Mouse (Mus musculus) cortical plate, adult 2 months (tissue): ENCODE data around the gene Lsm7. TPM values are rescaled to one million over a fixed set of nuclear protein-coding genes. Genes with fewer than 3 reads are reported as not detected.

Experiments
- H3K27ac ChIP-seq: fragments of 200-500 bp; 2 replicates; pipeline ENCODE4 v1.5.1; 2012; ENCODE audit warnings: low read length, control low read depth, inconsistent platforms; ENCODE audit not compliant: insufficient read depth
- H3K4me1 ChIP-seq: fragments of 200-500 bp; 2 replicates; pipeline ENCODE4 v1.6.1; 2011; ENCODE audit warnings: low read length; ENCODE audit not compliant: control insufficient read depth, insufficient read depth
- H3K4me3 ChIP-seq: fragments of 200-500 bp; 2 replicates; pipeline ENCODE4 v1.5.1; 2011; ENCODE audit warnings: mild to moderate bottlenecking, low read length, control low read depth; ENCODE audit not compliant: insufficient read depth
- CTCF ChIP-seq: fragments of 200-500 bp; IDR thresholded peaks from 2 replicates; pipeline ENCODE4 v1.5.1; 2011; ENCODE audit warnings: mild to moderate bottlenecking, control low read depth, low read length; ENCODE audit not compliant: insufficient read depth; ENCODE audit errors: extremely low read depth
- POLR2A ChIP-seq: fragments of 200-500 bp; IDR thresholded peaks from 2 replicates; pipeline ENCODE4 v1.6.1; 2011; ENCODE audit warnings: mild to moderate bottlenecking, low read length, control low read depth; ENCODE audit not compliant: insufficient read depth; ENCODE audit errors: extremely low read depth
- polyA plus RNA-seq: library from polyadenylated mRNA; depleted of rRNA; stranded (reverse); fragments of >200 nt; gene quantifications from 2 replicates; pipeline ENCODE4 v1.2.3, GENCODE M21; 2012

Gene Lsm7
- polyA plus RNA-seq, 1 experiment, result 223 TPM

- H3K4me3 ChIP-seq, result peak overlapping the region; percentile 71
- TF ChIP-seq POLR2A (no peak), CTCF (no peak)
- H3K27ac ChIP-seq, result no peak overlapping the region
- H3K4me1 ChIP-seq, result peaks cover 6% of the 10 kb centered on the region
Measured at GRCm38 (mm10) chr10:80899591-80900317, 44.7 kb upstream of the Lsm7 start.

- Histone ChIP-seq H3K27ac (no peak overlapping the region), H3K4me3 (peak overlapping the region; percentile 71; the same call in 1 of the 2 replicates), H3K4me1 (peaks cover 6% of the 10 kb centered on the region)
- TF ChIP-seq POLR2A (no peak), CTCF (no peak)
Measured at GRCm38 (mm10) chr10:80899074-80899473, 44.1 kb upstream of the Lsm7 start.

GRCm38 (mm10) chr10:80897861-80898510, 43.0 kb upstream of the Lsm7 start:
- Histone ChIP-seq H3K4me3 (peak overlapping the region; percentile 45), H3K27ac (peak overlapping the region; percentile 96), H3K4me1 (peaks cover 6% of the 10 kb centered on the region)
- no peak for TF ChIP-seq CTCF
- peak; percentile 65 for TF ChIP-seq POLR2A

GRCm38 (mm10) chr10:80896581-80897485, 41.8 kb upstream of the Lsm7 start:
- no peak overlapping the region for H3K4me3 ChIP-seq
- no peak overlapping the region for H3K27ac ChIP-seq
- TF ChIP-seq POLR2A, result no peak
- TF ChIP-seq CTCF, result no peak
- H3K4me1 ChIP-seq, result peaks cover 6% of the 10 kb centered on the region

GRCm38 (mm10) chr10:80895697-80896096, 40.7 kb upstream of the Lsm7 start:
- Histone ChIP-seq H3K4me1 (peaks cover 6% of the 10 kb centered on the region), H3K4me3 (no peak overlapping the region), H3K27ac (no peak overlapping the region)
- no peak for TF ChIP-seq CTCF
- TF ChIP-seq POLR2A, result no peak

- Histone ChIP-seq H3K4me1 (peaks cover 6% of the 10 kb centered on the region), H3K27ac (no peak overlapping the region), H3K4me3 (no peak overlapping the region)
- TF ChIP-seq POLR2A (no peak), CTCF (no peak)
Measured at GRCm38 (mm10) chr10:80895100-80895499, 40.1 kb upstream of the Lsm7 start.

GRCm38 (mm10) chr10:80887181-80887580, 32.2 kb upstream of the Lsm7 start:
- Histone ChIP-seq H3K4me1 (no peaks in the 10 kb centered on the region), H3K4me3 (no peak overlapping the region), H3K27ac (no peak overlapping the region)
- TF ChIP-seq CTCF (no peak), POLR2A (no peak)

- Histone ChIP-seq H3K27ac (no peak overlapping the region), H3K4me3 (no peak overlapping the region), H3K4me1 (no peaks in the 10 kb centered on the region)
- no peak for TF ChIP-seq POLR2A
- TF ChIP-seq CTCF, result peak; percentile 54
Measured at GRCm38 (mm10) chr10:80881301-80881700, 26.3 kb upstream of the Lsm7 start.

- TF ChIP-seq POLR2A, result no peak
- no peak for TF ChIP-seq CTCF
- Histone ChIP-seq H3K4me1 (no peaks in the 10 kb centered on the region), H3K27ac (no peak overlapping the region), H3K4me3 (no peak overlapping the region)
Measured at GRCm38 (mm10) chr10:80880901-80881300, 25.9 kb upstream of the Lsm7 start.
